Mouse (Mus musculus): Measurements from ENCODE around the gene Nphs1. TPM values are rescaled to one million over a fixed set of nuclear protein-coding genes. Genes with fewer than 3 reads are reported as not detected.

Nphs1 gene
- total and polyA plus RNA-seq, 3 experiments = 1.0 to 2.4 TPM; not detected in 1

- Histone ChIP-seq H3K4me2 (ENCODE audit: insufficient read depth, low read depth, poor library complexity, severe bottlenecking) (no peak overlapping the region), H3K9me3 (replicated peaks; ENCODE audit: low read length) (peaks cover 2% of the 10 kb centered on the region), H3K9ac (ENCODE audit: insufficient read depth, low read depth) (no peak overlapping the region), H3K27ac (ENCODE audit: insufficient read depth, low read depth) (no peak overlapping the region), H3K79me2 (replicated peaks; ENCODE audit: control insufficient read depth, extremely low read depth, insufficient read depth, poor library complexity, severe bottlenecking) (no peaks in the 10 kb centered on the region), H3K4me1 (ENCODE audit: control insufficient read depth in 1 of 2, insufficient read depth in 2 of 2) (peaks cover 17 to 72% of the 10 kb centered on the region in 2 experiments), H3K4me3 (replicated peaks in 1 of 3; ENCODE audit: low read depth in 2 of 3, low read length in 2 of 3, poor library complexity in 1 of 3) (no peak overlapping the region), H3K36me3 (replicated peaks in 1 of 2; ENCODE audit: control insufficient read depth in 1 of 2, insufficient read depth in 1 of 2, low read length in 1 of 2) (peaks cover 0 to 1% of the 10 kb centered on the region in 2 experiments), H3K27me3 (replicated peaks) (no peaks in the 10 kb centered on the region)
- in situ Hi-C loops (cut with MboI; ENCODE audit: low pct_ligation_motif_present, low pct_unique_long_range_greater_than_20kb, low sequenced_read_pairs) = no loop called here
- DNase-seq (ENCODE audit: extremely low read depth) = peak; percentile 70
- TF ChIP-seq RAD21 (IDR thresholded peaks at IDR 0.05; ENCODE audit: low read depth, low read length) (no peak), ZNF384 (IDR thresholded peaks at IDR 0.05; ENCODE audit: low read depth, low read length) (peak; percentile 67), MYC (IDR thresholded peaks at IDR 0.05; ENCODE audit: low read depth, low read length) (peak; percentile 74; the same call in 1 of the 2 replicates), MXI1 (IDR thresholded peaks at IDR 0.05; ENCODE audit: low read depth, low read length) (peak; percentile 42; the same call in 1 of the 2 replicates), MAX (IDR thresholded peaks at IDR 0.05; ENCODE audit: low read length) (peak; percentile 89), USF2 (conservative IDR thresholded peaks at IDR 0.05; ENCODE audit: low read depth, low read length) (peak; percentile 25), TCF12 (IDR thresholded peaks at IDR 0.05; ENCODE audit: low read depth, low read length) (peak; percentile 58; the same call in 1 of the 2 replicates), USF1 (IDR thresholded peaks at IDR 0.05; ENCODE audit: low read depth, low read length) (peak; percentile 47; the same call in 1 of the 2 replicates), RCOR1 (conservative IDR thresholded peaks at IDR 0.05; ENCODE audit: low read depth, low read length) (no peak), POLR2AphosphoS2 (IDR thresholded peaks at IDR 0.05; ENCODE audit: low read depth, low read length) (no peak), CTCF (conservative IDR thresholded peaks at IDR 0.05 in 1 of 2, IDR thresholded peaks at IDR 0.05 in 1 of 2; ENCODE audit: low read depth in 2 of 2, low read length in 2 of 2) (no peak), TBP (conservative IDR thresholded peaks at IDR 0.05; ENCODE audit: low read depth, low read length) (0 out of 2 replicates have a peak, but pooled peaks have one; percentile 32), CHD1 (IDR thresholded peaks at IDR 0.05; ENCODE audit: low read depth, low read length) (no peak)
- dilution Hi-C loops (cut with MboI; ENCODE audit: extremely low pct_ligation_motif_present, extremely low pct_unique_long_range_greater_than_20kb, low sequenced_read_pairs) = no loop called here
These were observed 45.4 kb upstream of the Nphs1 start for GRCm38 (mm10) chr7:30412735-30413147.

- Histone ChIP-seq H3K4me3 (replicated peaks in 1 of 3; ENCODE audit: low read depth in 2 of 3, low read length in 2 of 3, poor library complexity in 1 of 3) (no peak within 1 kb of the TSS), H3K36me3 (replicated peaks in 1 of 2; ENCODE audit: control insufficient read depth in 1 of 2, insufficient read depth in 1 of 2, low read length in 1 of 2) (peaks cover 0 to 3% of the 10 kb centered on the region in 2 experiments), H3K27ac (ENCODE audit: insufficient read depth, low read depth) (no peak within 1 kb of the TSS), H3K4me2 (ENCODE audit: insufficient read depth, low read depth, poor library complexity, severe bottlenecking) (no peak within 1 kb of the TSS), H3K4me1 (ENCODE audit: control insufficient read depth in 1 of 2, insufficient read depth in 2 of 2) (peaks cover 17 to 79% of the 10 kb centered on the region in 2 experiments), H3K9ac (ENCODE audit: insufficient read depth, low read depth) (no peak within 1 kb of the TSS), H3K27me3 (replicated peaks) (no peaks in the 10 kb centered on the region), H3K9me3 (replicated peaks; ENCODE audit: low read length) (peaks cover 6% of the 10 kb centered on the region), H3K79me2 (replicated peaks; ENCODE audit: control insufficient read depth, extremely low read depth, insufficient read depth, poor library complexity, severe bottlenecking) (no peaks in the 10 kb centered on the region)
- DNase-seq (ENCODE audit: extremely low read depth) = no peak
- in situ Hi-C loops (cut with MboI; ENCODE audit: low pct_ligation_motif_present, low pct_unique_long_range_greater_than_20kb, low sequenced_read_pairs) = no loop called here
- no peak for TF ChIP-seq NRF1 (IDR thresholded peaks at IDR 0.05; ENCODE audit: low read depth, low read length)
- TF ChIP-seq JUND (conservative IDR thresholded peaks at IDR 0.05; ENCODE audit: low read depth, low read length) = no peak
- TF ChIP-seq ZC3H11A (IDR thresholded peaks at IDR 0.05; ENCODE audit: low read depth, low read length) = no peak
- TF ChIP-seq E2F4 (IDR thresholded peaks at IDR 0.05; ENCODE audit: insufficient replicate concordance, low read depth, low read length) = no peak
- no peak for TF ChIP-seq CTCF (conservative IDR thresholded peaks at IDR 0.05 in 1 of 2, IDR thresholded peaks at IDR 0.05 in 1 of 2; ENCODE audit: low read depth in 2 of 2, low read length in 2 of 2)
- no peak for TF ChIP-seq USF1 (IDR thresholded peaks at IDR 0.05; ENCODE audit: low read depth, low read length)
- dilution Hi-C loops (cut with MboI; ENCODE audit: extremely low pct_ligation_motif_present, extremely low pct_unique_long_range_greater_than_20kb, low sequenced_read_pairs) = no loop called here
These were observed 44.5 kb upstream of the Nphs1 start, which contains the start of gene Tyrobp for GRCm38 (mm10) chr7:30413596-30413995. TSS of gene Tyrobp (plus strand) at chr7:30413760.

Data from CH12.LX (cell line).